Mouse (Mus musculus) cerebellum, adult 18-20 months (tissue): ENCODE measurements at regions not wholly inside any gene's neighbourhood (a gene's known extent, or its start where the extent isn't known, plus 50 kb on each side); places are given as distances from the start of the nearest gene placed in this dataset.

Experiments used
- DNase-seq, 2 experiments: peaks; one replicate each; pipeline ENCODE4 v3.0.0; 2021

GRCm38 (mm10) chr12:110387567-110387966 is 59.4 kb upstream of the Ppp2r5c start:
- DNase-seq, result no peak

- no peak for DNase-seq
Observed at GRCm38 (mm10) chr12:110389439-110389838, 57.5 kb upstream of the Ppp2r5c start.

- no peak for DNase-seq
Observed at GRCm38 (mm10) chr12:110391464-110391863, 55.5 kb upstream of the Ppp2r5c start.

GRCm38 (mm10) chr12:110393555-110393954 is 53.4 kb upstream of the Ppp2r5c start:
- DNase-seq, result no peak
